Mouse (Mus musculus): ENCODE results near the gene Nos1ap. TPM values are rescaled to one million over a fixed set of nuclear protein-coding genes. Genes with fewer than 3 reads are reported as not detected.
A peak's percentile ranks its signal among the peaks of the same experiment; 100 is the strongest.

Gene Nos1ap
- polyA plus RNA-seq, 1 experiment from 2014 or later = 25.1 TPM

- Histone ChIP-seq H3K4me1 (peaks cover 35% of the 10 kb centered on the region), H3K27me3 (ENCODE audit: insufficient read depth, poor library complexity, severe bottlenecking) (no peaks in the 10 kb centered on the region), H3K9me3 (no peaks in the 10 kb centered on the region), H3K27ac (no peak overlapping the region), H3K36me3 (peaks cover 6% of the 10 kb centered on the region; the same call in 1 of the 2 replicates), H3K4me3 (no peak overlapping the region)
- 86% methylated on average over 14 of the region's 14 CpGs for WGBS
- no peak for DNase-seq (ENCODE audit: low spot score)
Measured at GRCm38 (mm10) chr1:170455910-170456700, 133.6 kb downstream of the Nos1ap start.

- WGBS = 79% methylated on average over 3 of the region's 3 CpGs
- Histone ChIP-seq H3K4me1 (peaks cover 33% of the 10 kb centered on the region), H3K9me3 (no peaks in the 10 kb centered on the region), H3K4me3 (no peak overlapping the region), H3K27ac (no peak overlapping the region), H3K36me3 (peaks cover 6% of the 10 kb centered on the region; the same call in 1 of the 2 replicates), H3K27me3 (ENCODE audit: insufficient read depth, poor library complexity, severe bottlenecking) (no peaks in the 10 kb centered on the region)
- no peak for DNase-seq (ENCODE audit: low spot score)
Measured at GRCm38 (mm10) chr1:170455387-170455786, 134.3 kb downstream of the Nos1ap start.

DNA sequence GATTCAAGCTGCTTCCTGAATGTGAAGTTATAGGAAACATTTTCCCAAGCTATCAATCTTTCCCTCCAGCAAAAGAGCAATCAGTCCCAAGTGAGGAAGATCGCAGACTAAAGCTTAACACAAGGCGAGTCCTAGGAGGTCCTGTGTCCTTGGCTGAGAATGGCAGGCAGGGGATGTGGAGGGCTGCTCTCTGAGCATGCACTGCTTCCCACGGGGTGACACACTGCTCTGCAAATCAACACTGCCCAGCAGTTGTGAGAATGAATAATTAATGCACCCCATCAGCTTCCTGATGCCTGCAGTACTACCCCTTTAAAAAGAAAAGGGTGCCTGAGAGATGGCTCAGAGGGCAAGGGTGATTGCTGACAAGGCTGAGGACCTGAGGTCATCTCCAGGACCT lies 136.2 kb downstream of the Nos1ap start:
- Histone ChIP-seq H3K27me3 (ENCODE audit: insufficient read depth, poor library complexity, severe bottlenecking) (no peaks in the 10 kb centered on the region), H3K4me3 (no peak overlapping the region), H3K4me1 (peaks cover 30% of the 10 kb centered on the region), H3K9me3 (no peaks in the 10 kb centered on the region), H3K36me3 (peaks cover 6% of the 10 kb centered on the region; the same call in 1 of the 2 replicates), H3K27ac (no peak overlapping the region)
- 51% methylated on average over 3 of the region's 3 CpGs for WGBS
- no peak for DNase-seq (ENCODE audit: low spot score)

GRCm38 (mm10) chr1:170448244-170448643 lies 141.4 kb downstream of the Nos1ap start:
- Histone ChIP-seq H3K4me3 (no peak overlapping the region), H3K36me3 (no peaks in the 10 kb centered on the region), H3K9me3 (no peaks in the 10 kb centered on the region), H3K27me3 (ENCODE audit: insufficient read depth, poor library complexity, severe bottlenecking) (no peaks in the 10 kb centered on the region), H3K4me1 (peaks cover 33% of the 10 kb centered on the region), H3K27ac (no peak overlapping the region)
- WGBS = 28% methylated on average over 2 of the region's 2 CpGs
- no peak for DNase-seq (ENCODE audit: low spot score)

DNA sequence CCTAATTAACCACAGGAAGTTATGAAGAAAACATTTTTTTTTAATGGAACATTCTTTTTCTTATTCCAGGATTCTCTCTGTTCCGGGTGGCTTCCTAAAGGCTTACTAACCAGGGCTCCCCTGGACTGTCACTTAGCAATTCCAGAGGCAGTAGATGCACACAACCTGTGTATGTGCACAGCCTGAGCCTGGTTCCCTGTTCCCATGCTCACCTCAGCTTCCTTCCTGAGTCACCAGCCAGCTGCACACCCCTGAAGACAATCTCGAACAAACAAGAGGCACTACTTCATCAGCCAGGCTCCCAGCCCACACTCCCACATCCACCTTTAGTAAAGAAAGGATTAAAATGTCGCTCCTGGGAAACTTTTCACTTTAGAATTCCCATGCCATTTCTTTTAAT lies 144.2 kb downstream of the Nos1ap start:
- Histone ChIP-seq H3K36me3 (no peaks in the 10 kb centered on the region), H3K4me3 (no peak overlapping the region), H3K27ac (no peak overlapping the region), H3K27me3 (ENCODE audit: insufficient read depth, poor library complexity, severe bottlenecking) (no peaks in the 10 kb centered on the region), H3K9me3 (no peaks in the 10 kb centered on the region), H3K4me1 (peaks cover 34% of the 10 kb centered on the region)
- no peak for DNase-seq (ENCODE audit: low spot score)
- WGBS = 67% methylated on average over 3 of the region's 3 CpGs

GRCm38 (mm10) chr1:170440367-170440766 lies 149.3 kb downstream of the Nos1ap start:
- peaks cover 34% of the 10 kb centered on the region for H3K4me1 ChIP-seq
- DNase-seq (ENCODE audit: low spot score) = no peak
- H3K36me3 ChIP-seq = no peaks in the 10 kb centered on the region
- H3K9me3 ChIP-seq = no peaks in the 10 kb centered on the region
- no peaks in the 10 kb centered on the region for H3K27me3 ChIP-seq (ENCODE audit: insufficient read depth, poor library complexity, severe bottlenecking)
- H3K4me3 ChIP-seq = no peak overlapping the region
- 77% methylated on average over 10 of the region's 10 CpGs for WGBS
- H3K27ac ChIP-seq = 0 out of 2 replicates have a peak overlapping the region, but pooled peaks have one; percentile 13

DNA sequence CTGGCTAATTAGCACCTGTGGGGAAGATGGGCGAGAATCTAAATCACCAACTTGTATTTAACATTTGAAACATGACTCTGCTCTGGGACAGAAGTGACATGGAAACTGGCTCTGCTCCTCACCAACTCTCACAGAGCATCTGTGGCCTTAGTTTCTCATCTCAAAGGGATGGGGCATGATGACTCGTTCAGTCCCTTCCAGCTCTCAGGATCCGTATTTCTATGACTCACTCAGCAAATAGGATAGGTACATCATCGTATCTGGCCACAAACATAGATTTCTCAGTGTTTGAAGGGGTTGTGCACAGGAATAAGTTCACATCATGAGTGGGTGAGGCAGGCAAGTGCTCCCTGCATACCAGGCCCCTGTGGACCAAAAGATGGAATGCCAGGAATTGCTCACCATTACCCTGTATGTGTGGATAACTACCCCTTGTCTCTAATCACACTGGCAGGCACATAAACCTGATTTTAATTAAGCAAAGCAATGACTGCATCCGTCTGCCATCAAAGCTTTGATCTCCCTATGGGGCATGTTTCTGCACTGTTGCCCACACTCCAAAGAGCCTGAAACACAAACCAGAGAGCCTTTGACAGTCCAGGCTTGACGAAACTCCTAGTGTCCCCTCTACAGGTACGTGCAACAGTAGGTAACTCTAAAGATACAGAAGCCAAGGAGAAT lies 151.1 kb downstream of the Nos1ap start:
- no peak overlapping the region for H3K27ac ChIP-seq
- no peaks in the 10 kb centered on the region for H3K9me3 ChIP-seq
- WGBS = 60% methylated on average over 7 of the region's 7 CpGs
- H3K4me3 ChIP-seq = no peak overlapping the region
- H3K27me3 ChIP-seq (ENCODE audit: insufficient read depth, poor library complexity, severe bottlenecking) = no peaks in the 10 kb centered on the region
- DNase-seq (ENCODE audit: low spot score) = no peak
- H3K36me3 ChIP-seq = no peaks in the 10 kb centered on the region
- peaks cover 41% of the 10 kb centered on the region for H3K4me1 ChIP-seq

DNA sequence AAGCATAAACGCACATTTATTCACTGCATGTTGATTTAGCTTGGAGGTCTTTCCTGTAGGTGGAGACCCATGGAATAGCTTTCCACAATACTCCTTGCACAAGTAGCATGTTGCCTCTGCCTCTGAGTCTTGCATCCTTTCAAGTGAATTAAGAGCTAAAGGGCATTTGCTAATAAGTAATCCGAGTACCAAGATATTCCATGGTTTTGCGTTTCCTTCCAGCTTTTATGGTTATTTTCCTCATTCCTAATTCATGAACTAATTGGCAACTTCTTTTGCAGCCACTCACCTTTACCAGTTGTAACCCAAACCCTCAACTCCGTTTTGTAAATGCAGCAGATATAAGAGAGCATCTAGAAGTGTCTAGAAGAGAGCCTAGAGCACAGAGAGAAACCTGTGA lies 155.5 kb downstream of the Nos1ap start:
- H3K27ac ChIP-seq = no peak overlapping the region
- no peaks in the 10 kb centered on the region for H3K27me3 ChIP-seq (ENCODE audit: insufficient read depth, poor library complexity, severe bottlenecking)
- DNase-seq (ENCODE audit: low spot score) = no peak
- 87% methylated on average over 4 of the region's 4 CpGs for WGBS
- no peak overlapping the region for H3K4me3 ChIP-seq
- H3K36me3 ChIP-seq = no peaks in the 10 kb centered on the region
- no peaks in the 10 kb centered on the region for H3K9me3 ChIP-seq
- H3K4me1 ChIP-seq = peaks cover 58% of the 10 kb centered on the region

GRCm38 (mm10) chr1:170433661-170434060 lies 156.0 kb downstream of the Nos1ap start:
- Histone ChIP-seq H3K27ac (no peak overlapping the region), H3K4me3 (no peak overlapping the region), H3K27me3 (ENCODE audit: insufficient read depth, poor library complexity, severe bottlenecking) (no peaks in the 10 kb centered on the region)

DNA sequence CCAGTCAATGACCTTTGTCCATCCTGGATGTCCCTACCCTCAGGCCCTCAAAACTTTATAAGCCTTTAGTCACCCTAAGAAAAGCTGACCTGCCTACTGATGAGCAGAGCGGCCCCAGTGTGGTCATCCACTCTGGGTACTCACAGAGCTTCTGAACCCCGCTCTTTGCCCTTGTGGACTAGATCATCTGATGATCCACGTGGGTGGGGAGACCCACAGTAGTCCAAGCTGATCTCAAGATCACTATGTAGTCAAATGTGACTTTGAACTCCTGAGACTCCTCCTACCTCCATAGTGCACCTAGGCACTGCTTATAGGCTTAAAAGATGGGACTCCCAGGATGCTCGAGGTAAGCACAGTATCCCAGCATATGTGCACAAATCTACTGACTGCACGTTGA lies 157.4 kb downstream of the Nos1ap start:
- Histone ChIP-seq H3K9me3 (no peaks in the 10 kb centered on the region), H3K36me3 (no peaks in the 10 kb centered on the region), H3K4me1 (peaks cover 47% of the 10 kb centered on the region), H3K27me3 (ENCODE audit: insufficient read depth, poor library complexity, severe bottlenecking) (no peaks in the 10 kb centered on the region), H3K27ac (0 out of 2 replicates have a peak overlapping the region, but pooled peaks have one; percentile 3), H3K4me3 (no peak overlapping the region)
- DNase-seq (ENCODE audit: low spot score) = no peak
- 80% methylated on average over 5 of the region's 5 CpGs for WGBS

More at GRCm38 (mm10) chr1:170433661-170434060, 156.0 kb downstream of the Nos1ap start:
- DNase-seq (ENCODE audit: low spot score) = no peak
- Histone ChIP-seq H3K9me3 (no peaks in the 10 kb centered on the region), H3K36me3 (no peaks in the 10 kb centered on the region), H3K4me1 (peaks cover 53% of the 10 kb centered on the region)

- Histone ChIP-seq H3K36me3 (no peaks in the 10 kb centered on the region), H3K9me3 (no peaks in the 10 kb centered on the region), H3K4me1 (peaks cover 44% of the 10 kb centered on the region), H3K27me3 (ENCODE audit: insufficient read depth, poor library complexity, severe bottlenecking) (no peaks in the 10 kb centered on the region), H3K4me3 (no peak overlapping the region), H3K27ac (peak overlapping the region; percentile 4; the same call in 1 of the 2 replicates)
- WGBS = 35% methylated on average over 5 of the region's 5 CpGs
- peak; percentile 89 for DNase-seq (ENCODE audit: low spot score)
Measured at GRCm38 (mm10) chr1:170431312-170431711, 158.3 kb downstream of the Nos1ap start.

GRCm38 (mm10) chr1:170430660-170431059 lies 159.0 kb downstream of the Nos1ap start:
- Histone ChIP-seq H3K36me3 (no peaks in the 10 kb centered on the region), H3K4me1 (peaks cover 38% of the 10 kb centered on the region), H3K27ac (peak overlapping the region; percentile 4; the same call in 1 of the 2 replicates), H3K9me3 (no peaks in the 10 kb centered on the region), H3K27me3 (ENCODE audit: insufficient read depth, poor library complexity, severe bottlenecking) (no peaks in the 10 kb centered on the region), H3K4me3 (no peak overlapping the region)
- WGBS = 85% methylated on average over 7 of the region's 7 CpGs
- DNase-seq (ENCODE audit: low spot score) = no peak

DNA sequence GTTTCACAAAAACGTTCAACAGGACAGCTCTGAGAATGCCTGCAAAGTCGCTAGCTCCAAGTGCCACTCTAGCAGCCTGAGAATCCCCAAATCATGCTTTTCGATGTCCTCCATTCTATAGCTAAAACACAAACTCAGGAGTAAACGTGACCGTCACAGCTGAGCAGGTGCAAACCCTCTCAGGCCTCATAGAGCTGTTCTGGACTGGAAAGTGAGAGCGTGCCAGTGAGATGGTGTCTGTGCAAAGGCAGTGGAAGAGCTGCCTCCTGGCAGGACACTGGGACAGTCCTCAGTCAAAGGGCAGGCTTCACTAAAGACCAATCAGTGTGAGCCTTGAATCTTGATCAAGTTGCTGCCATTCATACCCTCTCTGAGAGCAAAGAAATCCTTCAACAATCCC lies 160.0 kb downstream of the Nos1ap start:
- H3K9me3 ChIP-seq = no peaks in the 10 kb centered on the region
- 0 out of 2 replicates have a peak overlapping the region, but pooled peaks have one; percentile 22 for H3K27ac ChIP-seq
- H3K4me3 ChIP-seq = no peak overlapping the region
- no peaks in the 10 kb centered on the region for H3K27me3 ChIP-seq (ENCODE audit: insufficient read depth, poor library complexity, severe bottlenecking)
- H3K4me1 ChIP-seq = peaks cover 29% of the 10 kb centered on the region
- 79% methylated on average over 6 of the region's 6 CpGs for WGBS
- no peak for DNase-seq (ENCODE audit: low spot score)
- no peaks in the 10 kb centered on the region for H3K36me3 ChIP-seq
